Mouse (Mus musculus): Measurements from ENCODE around the gene Ctnnbip1.

The Ctnnbip1 gene

DNA sequence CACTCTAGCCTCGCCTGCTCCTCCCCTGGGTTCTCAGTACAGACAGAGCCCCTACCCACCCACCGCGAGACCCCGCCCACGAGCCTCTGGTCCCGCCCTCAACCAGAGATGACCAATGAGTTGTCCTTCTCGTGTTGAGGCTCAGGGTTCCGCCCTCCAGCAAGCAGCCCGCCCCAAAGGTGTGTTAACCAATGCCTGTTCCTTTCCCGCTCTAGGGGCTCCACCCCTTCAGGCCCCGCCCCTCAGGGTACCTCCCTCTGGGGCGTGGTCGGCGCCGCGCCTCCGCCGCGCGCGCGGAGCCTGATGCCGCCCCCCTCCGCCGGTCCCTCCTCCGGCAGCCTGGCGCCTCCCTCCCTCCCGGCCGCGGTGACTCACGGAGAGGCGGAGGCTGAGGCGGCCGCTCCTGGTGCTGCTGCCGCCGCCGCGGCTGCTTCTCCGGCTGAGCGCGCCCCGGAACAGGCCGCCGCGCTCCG, at the start of gene Ctnnbip1:
Gene Ctnnbip1 (plus strand): TSS at position 369 of the 473 bp plus-strand sequence.
- peak; percentile 99 for DNase-seq

DNA sequence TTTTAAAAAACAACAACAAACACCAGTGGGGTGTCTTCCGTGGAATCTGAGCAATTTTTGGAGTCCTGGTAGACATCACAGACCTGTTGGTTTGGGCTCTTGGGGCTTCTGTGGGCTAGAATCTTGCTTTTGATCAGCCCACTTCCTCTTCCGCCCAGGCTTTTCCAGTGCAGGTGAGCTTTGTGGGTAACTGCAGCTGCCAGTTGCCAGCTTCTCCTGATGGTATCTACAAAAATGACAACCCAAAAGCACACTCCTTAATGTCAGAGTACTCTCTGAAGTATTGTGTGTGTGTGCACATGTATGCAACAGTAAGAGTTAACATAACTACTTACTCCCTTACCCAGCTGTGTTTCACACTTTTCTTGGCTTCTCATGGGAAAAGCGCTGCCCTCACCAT, 48.5 kb upstream of the Ctnnbip1 start:
- no peak for DNase-seq

DNA sequence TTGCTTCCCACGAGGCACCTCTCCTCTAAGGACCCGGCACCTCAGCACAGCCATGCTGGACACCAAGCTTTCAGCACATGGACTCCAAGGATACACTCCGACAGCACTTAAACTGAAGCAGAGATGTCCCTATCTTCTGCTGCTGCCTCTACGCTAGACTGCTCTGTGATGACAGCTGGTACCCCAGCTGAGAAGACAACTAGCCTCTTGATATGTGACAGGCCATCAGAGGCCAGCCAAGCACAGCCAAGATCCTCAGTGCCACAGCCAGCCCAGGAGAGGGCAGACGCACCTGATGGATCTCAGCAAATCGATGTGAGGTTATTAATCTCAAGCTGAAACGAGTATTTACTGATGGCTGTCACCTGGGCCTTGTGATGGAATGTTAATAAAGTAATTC, 42.9 kb upstream of the Ctnnbip1 start:
- DNase-seq: no peak

DNA sequence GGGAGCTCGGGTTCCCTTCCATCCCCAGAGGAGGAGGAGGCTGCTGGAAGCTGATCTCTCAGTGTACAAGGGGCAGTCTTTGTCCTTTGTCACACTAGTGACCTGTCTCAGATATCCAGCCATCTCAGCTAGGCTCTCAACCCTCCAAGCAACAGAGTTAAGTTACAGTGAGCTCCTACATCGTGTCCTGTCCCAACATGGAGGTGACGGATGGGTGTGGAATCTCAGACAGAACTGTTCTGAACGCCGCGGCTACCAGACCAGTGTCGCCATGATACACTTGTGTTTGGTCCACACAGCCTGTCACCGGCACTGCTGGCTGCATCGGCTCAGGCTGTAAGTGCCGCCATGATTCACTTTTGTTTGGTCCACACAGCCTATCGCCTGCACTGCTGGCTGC, 41.0 kb upstream of the Ctnnbip1 start, which contains the start of gene Tmem274:
Gene Tmem274 (plus strand): TSS at position 301 of the 400 bp plus-strand sequence.
- DNase-seq: no peak

DNA sequence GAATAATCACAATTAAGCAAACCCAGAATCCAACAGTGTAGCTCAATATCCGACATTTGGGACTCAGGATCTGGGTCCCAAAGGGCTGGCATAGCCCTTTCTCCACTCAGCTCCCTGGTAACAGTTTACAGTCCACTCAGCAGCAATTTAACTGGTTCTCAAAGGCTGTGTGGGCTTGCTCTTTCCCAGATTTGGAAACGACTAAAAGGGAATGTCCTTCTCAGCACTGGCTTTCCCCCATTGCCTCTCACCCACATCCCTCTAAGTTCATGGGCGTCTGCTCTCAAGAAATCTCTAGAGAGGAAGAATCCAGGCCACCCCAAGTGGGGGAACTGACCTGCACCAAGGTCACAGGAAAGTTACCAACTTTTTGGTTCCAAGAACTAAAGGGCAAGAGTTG, 33.5 kb upstream of the Ctnnbip1 start:
- no peak for DNase-seq

DNA sequence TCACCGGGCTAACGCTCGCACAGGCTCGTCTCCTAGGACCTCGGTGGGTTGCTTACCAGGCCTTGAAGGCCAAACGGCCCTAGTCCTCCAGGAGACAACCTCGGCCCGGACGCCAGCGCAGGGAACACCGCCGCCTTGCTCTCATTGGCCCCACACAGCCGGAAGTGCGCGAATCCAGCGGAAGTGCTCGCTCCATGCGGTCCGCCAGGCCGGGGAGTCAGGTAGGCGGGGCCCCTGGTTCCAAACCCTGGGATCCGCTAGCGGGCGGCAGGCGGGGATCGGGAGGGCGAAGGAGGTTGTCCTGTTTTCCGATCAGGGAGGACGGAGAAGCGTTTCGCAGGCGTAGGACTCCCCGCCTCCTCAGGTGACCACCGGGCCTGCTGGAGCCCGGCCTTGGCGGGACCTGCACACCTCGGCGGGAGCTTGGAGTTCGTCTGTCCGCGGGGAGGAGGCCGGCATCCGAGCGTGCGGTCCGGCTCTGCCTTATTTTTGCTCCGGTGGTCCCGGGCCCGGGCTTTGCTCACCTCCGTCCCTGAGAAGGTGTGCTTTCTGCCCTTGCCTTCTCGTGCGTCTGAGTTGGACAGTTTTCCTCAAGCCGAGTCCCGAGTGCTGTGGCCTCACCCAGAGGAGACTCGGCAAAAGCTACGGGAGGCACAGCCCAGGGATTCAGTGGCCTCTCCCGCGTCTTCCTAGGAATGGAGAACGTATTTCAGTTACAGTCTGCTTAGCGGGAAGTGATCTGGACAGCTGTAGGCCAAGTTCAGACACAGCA, 32.8 kb upstream of the Ctnnbip1 start, which contains the start of the genes Nmnat1 and Lzic:
Gene Nmnat1 (minus strand): TSS at position 150 of the 772 bp plus-strand sequence.
Gene Lzic (plus strand): TSS at position 177 of the 772 bp plus-strand sequence.
- DNase-seq: peak; percentile 95

DNA sequence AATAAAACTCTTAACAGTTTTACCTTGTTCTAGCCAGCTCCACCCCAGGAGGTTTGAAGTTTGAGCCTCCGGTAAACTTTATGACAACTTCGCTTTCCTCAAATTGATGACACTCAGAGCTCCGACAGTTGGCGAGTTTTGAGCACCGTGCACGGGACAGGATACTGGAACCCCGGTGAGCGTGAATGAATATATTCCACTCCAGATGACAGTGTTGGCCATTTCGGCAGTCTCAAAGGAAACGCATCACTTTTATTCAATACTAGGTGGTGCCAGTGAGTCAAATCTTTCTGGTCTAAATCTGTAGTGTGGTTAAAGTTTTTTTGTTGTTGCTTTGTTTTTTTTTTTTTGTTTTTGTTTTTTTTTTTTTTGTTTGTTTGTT, 32.2 kb upstream of the Ctnnbip1 start:
- DNase-seq: peak; percentile 50

DNA sequence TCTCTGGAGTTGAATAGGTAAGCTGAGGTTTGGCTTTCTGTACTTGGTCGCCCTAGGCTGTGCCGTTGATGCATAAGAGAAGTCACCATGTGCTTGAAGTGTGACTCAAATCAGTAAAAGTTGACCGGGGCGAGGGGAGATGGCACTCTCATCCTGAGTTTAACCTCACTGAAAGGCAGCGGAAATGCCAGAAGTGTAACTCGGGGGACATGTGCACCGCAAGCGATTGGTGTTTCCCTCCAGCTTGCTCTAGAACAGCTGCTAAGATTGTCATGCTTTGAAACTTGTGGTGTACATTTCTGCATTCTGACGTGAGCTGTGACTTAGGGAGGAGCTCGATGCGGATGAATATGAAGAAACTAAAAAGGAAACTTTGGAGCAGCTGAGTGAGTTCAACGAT, 30.3 kb upstream of the Ctnnbip1 start:
- no peak for DNase-seq

DNA sequence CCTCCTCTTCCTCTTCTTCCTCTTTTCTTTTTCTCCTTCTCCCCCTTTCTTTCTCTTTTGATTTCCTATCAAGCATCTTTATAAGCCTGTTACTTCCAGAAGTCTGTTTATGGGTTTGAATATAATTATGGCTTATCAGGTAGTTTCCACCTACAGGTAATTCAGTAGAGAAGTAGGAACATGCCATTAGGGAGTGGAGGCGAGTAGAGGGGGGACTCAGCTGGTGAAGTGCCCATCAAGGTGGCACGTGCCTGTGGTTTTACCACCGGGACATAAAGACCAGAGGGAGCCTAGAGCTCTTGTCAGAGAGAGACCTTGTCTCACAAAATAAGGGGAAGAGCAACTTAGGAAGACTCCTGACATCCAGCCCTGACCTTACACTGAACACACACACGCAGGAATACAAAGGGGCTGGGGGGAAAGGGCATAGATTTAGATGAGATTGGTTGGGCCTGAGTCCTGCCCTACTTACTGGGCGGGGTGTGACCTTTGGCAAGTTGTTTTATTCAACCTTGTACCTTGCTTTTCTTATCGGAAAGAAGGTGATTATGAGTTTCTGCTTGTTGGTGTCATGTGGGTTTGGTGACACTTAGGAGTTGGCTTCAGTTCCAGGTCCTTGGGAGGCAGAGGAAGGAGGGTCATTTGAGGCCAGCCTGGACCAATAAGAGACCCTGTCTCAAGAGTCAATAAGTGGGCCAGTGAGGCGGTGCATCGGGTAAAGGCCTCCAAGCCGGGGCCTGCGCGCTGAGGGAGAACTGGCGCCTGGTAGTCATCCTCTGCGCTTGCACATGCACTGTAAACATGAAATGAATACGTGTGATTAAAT, 28.4 kb upstream of the Ctnnbip1 start:
- no peak for DNase-seq

DNA sequence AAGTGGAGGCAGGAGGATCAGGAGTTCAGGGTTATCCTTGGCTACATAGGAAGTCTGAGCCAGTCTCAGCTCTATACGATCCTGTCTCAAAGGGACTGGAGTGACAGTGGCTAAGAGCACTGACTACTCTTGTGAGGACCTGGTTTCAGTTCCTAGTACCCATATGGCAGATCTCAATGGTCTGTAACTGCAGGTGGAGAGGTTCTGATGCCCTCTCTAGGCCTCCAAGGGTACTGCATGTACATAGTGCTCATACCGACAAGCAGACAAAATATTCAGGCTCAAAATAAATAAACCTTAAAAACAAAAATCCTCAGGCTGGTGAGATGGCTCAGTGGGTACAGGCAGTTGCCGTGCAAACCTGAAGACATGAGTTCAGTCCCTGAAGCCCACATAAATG, 26.9 kb upstream of the Ctnnbip1 start:
- DNase-seq: no peak

GRCm38 (mm10) chr4:149496612-149497011, 21.4 kb upstream of the Ctnnbip1 start:
- no peak for DNase-seq

GRCm38 (mm10) chr4:149498901-149499300, 19.1 kb upstream of the Ctnnbip1 start:
- DNase-seq: no peak

- DNase-seq: no peak
Observed at GRCm38 (mm10) chr4:149499790-149500189, 18.2 kb upstream of the Ctnnbip1 start.

DNA sequence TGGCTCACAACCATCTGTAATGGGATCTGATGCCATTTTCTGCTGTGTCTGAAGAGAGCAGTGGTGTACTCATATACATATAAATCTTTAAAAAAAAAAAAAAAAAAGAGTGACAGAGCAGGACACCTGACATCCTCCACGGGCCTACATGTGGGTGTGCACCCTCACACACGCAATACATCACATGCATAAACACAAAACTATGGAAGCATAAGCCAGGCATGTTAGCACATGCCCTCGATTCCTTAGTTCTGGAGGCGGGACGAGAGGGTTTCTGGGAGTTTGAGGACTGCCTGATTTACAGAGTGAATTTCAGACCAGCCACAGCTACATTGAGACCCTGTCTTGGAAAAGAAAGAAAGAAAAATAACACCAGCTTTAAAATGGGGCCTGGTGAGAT, 13.7 kb upstream of the Ctnnbip1 start:
- no peak for DNase-seq

DNA sequence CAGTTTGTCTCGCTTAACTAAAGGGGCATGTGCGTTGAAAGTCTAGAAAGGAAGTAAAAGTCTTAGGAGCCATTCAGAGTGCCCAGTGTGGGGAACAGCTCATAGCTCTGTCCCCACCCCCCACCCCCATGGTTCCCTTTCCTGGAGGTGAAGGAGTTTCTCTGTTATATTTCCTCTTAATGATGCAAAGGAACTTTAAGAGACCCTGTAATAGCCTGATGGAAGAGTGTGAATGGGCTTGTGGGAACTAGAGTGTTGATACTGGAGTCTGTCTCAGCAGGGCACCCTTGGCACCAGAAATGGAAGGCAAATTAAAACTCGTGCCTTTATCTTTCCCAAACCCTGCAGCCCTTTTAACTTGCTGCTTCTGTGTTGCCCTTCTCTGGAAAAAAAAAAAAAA, 13.2 kb upstream of the Ctnnbip1 start:
- DNase-seq: no peak

DNA sequence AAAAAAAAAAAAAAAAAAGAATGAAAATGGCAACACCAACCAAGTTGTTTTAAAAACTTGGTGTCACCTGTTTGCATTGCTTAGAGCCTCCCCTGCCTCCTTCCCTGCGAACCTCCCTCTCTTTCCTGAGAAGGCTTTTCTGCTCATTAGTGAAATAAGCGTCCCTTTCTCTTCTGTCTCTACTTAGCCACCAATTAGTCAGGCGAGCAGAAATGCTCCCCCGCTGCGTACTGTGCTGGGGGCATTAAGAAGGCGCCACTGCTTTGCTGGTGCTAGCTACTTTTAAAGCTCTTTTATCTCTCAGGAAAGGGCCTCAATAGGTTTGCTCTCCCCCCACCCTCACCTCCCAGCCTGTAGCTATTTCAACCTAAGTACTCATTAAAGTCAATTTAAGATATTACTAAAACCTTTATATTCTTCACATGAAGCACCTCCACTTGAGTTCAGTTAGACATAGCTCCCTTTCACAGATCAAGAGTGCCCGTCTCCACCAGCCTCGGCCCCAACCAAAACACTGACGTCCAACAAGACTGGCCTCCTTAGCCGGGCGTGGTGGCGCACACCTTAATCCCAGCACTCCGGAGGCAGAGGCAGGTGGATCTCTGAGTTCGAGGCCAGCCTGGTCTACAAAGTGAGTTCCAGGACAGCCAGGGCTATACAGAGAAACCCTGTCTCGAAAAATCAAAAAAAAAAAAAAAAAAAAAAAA, 12.6 kb upstream of the Ctnnbip1 start:
- no peak for DNase-seq

GRCm38 (mm10) chr4:149506904-149507303, 11.1 kb upstream of the Ctnnbip1 start:
- DNase-seq: no peak

- no peak for DNase-seq
Observed at GRCm38 (mm10) chr4:149511221-149511646, 6.8 kb upstream of the Ctnnbip1 start.

DNA sequence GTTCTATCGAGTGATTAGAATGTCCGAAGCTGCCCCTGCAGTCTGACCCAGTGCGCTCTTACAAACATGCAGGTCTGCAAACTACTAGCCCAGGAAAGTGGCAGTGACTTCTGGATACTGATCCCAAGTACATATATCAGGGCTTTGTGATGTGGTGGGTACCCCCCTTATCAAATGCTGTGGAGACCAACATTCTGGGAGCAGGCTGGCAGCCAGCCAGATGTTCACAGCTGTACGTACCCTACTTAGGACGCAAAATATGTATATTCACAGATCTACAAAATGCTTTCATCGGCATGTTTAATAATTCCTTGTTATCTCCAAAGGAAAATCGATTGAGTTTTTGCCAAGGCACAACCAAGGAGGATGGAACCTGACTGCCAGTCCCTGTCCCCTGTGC, 6.0 kb upstream of the Ctnnbip1 start:
- no peak for DNase-seq

DNA sequence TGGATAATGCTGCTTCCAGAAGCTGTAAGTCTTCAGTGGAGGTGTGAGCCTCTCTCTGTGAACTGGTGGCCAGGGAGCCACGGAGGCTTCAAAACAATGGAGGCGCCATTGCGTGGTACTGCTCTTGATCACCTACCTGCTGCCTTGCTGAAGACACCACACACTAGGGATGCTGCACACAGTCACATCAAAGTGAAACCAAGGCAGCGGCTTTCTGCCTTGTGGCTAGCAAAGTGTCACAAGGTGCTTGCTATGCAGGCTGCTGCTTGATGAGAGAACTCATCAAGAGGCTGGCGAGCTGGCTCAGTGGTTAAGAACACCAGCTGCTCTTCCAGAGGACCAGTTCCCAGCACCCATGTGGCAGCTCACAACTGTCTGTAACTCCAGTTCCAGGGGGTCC, 2.3 kb upstream of the Ctnnbip1 start:
- DNase-seq: no peak

DNA sequence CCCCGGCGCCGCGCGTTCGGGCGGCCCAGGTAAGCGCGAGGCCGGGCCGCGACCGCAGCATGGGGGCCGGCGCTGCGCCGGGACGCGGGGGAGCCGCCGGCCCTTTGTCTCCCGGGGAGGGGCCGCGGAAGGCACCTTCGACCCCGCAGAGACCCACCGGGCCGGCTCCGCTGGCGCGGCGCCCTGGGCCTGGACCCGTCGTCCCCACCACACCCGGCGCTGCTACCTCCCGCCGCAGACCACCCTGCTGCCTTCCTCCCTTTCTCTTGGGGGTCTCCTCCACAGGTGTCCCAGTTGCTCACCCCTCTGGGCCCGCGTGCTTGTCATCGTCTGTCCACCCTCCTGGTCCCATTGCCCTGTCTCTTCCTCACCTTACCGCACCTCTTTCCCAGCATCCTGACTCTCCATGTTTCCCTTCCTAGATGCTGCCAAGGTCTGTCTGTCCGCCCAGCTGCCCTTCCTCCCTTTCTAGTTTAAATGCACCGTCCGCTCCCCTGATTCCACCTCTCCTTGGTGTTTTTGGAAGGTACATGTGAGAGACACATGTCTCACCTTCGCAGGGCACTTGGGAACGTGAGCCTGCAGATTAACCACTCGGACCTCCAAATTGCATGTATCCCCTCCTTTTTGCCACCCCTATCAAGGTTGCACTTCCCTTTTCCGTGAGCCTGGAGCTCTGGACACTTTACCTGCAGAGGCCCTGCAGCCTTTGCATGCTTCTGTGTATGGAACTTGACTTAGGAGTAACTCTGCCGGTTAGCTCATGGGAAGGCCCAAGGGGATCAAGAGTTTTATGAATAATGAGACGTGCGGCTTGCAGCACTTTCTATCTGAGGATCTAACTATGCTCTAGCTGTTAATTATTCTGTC, 550 bp downstream of the Ctnnbip1 start:
- DNase-seq: peak; percentile 32

GRCm38 (mm10) chr4:149521258-149521657, 3.2 kb downstream of the Ctnnbip1 start:
- DNase-seq: peak; percentile 76
